Mouse (Mus musculus) myocyte (in vitro differentiated cells): ENCODE data around the gene Prph.

ENCODE experiments used
- E2F4 ChIP-seq: IDR thresholded peaks from one replicate; pipeline ENCODE4 v1.6.1; 2011; ENCODE audit warnings: mild to moderate bottlenecking, control low read depth, moderate library complexity; ENCODE audit not compliant: insufficient read depth
- MAX ChIP-seq: IDR thresholded peaks from one replicate; pipeline ENCODE4 v1.6.1; 2011; ENCODE audit warnings: low read depth, mild to moderate bottlenecking, control low read depth
- MYOD1 ChIP-seq, 3 experiments: IDR thresholded peaks; one replicate each; pipeline ENCODE4 v1.6.1; 2011; ENCODE audit warnings: control low read depth in 2 of 3, low read depth in 2 of 3, mild to moderate bottlenecking in 2 of 3, moderate library complexity in 1 of 3; ENCODE audit not compliant: insufficient read length in 2 of 3, control insufficient read depth in 1 of 3
- MYOG ChIP-seq, 3 experiments: IDR thresholded peaks; one replicate each; pipeline ENCODE4 v1.6.1; 2011; ENCODE audit warnings: control low read depth in 2 of 3, low read depth in 2 of 3, mild to moderate bottlenecking in 2 of 3; ENCODE audit not compliant: insufficient read length in 2 of 3, control insufficient read depth in 1 of 3, insufficient read depth in 1 of 3
- POLR2A ChIP-seq: IDR thresholded peaks from one replicate; pipeline ENCODE4 v1.6.1; 2011; ENCODE audit warnings: low read depth, mild to moderate bottlenecking, control low read depth, moderate library complexity; ENCODE audit not compliant: insufficient read length
- POLR2AphosphoS2 ChIP-seq: IDR thresholded peaks from one replicate; pipeline ENCODE4 v1.6.1; 2011; ENCODE audit warnings: low read depth, control low read depth; ENCODE audit not compliant: insufficient read length
- REST ChIP-seq: IDR thresholded peaks from one replicate; pipeline ENCODE4 v1.6.1; 2011; ENCODE audit warnings: mild to moderate bottlenecking, control low read depth, moderate library complexity; ENCODE audit not compliant: insufficient read depth, insufficient read length
- TCF12 ChIP-seq: IDR thresholded peaks from one replicate; pipeline ENCODE4 v1.6.1; 2011; ENCODE audit warnings: mild to moderate bottlenecking, control low read depth; ENCODE audit not compliant: poor library complexity, insufficient read depth, severe bottlenecking
- USF1 ChIP-seq: IDR thresholded peaks from one replicate; pipeline ENCODE4 v1.6.1; 2011; ENCODE audit warnings: low read depth, mild to moderate bottlenecking, control low read depth, moderate library complexity

DNA sequence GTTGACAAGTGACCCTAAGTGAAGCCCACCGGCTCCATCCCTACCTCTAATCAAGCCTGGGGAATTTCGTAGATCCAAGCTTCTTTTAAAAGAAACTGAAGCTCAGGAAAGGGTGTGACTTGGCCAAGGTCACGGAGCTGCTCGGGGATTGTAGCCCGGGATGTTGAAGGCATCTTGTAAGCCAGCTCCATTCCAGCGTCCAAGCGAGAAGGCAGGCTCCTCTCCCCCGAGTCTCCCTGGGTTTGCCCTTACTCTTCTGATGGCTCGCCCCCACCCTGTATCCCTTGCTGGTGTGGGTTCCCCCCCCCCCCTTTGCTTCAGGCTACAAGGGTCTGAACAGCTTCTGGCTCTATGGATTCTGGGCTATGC, 43.5 kb downstream of the Prph start:
- TF ChIP-seq POLR2A, result no peak
- no peak for TF ChIP-seq TCF12
- no peak for TF ChIP-seq REST
- no peak for TF ChIP-seq POLR2AphosphoS2
- no peak for TF ChIP-seq MAX
- TF ChIP-seq E2F4, result no peak
- no peak for TF ChIP-seq MYOG (IDR thresholded peaks at IDR 0.05; ENCODE audit: control insufficient read depth in 1 of 3, insufficient read depth in 1 of 3, insufficient read length in 2 of 3, low read depth in 2 of 3)
- TF ChIP-seq USF1, result no peak
- no peak for TF ChIP-seq MYOD1 (IDR thresholded peaks at IDR 0.05; ENCODE audit: control insufficient read depth in 1 of 3, insufficient read length in 2 of 3, low read depth in 2 of 3)
